Mouse (Mus musculus): ENCODE measurements around the gene Procr.

Gene Procr

DNA sequence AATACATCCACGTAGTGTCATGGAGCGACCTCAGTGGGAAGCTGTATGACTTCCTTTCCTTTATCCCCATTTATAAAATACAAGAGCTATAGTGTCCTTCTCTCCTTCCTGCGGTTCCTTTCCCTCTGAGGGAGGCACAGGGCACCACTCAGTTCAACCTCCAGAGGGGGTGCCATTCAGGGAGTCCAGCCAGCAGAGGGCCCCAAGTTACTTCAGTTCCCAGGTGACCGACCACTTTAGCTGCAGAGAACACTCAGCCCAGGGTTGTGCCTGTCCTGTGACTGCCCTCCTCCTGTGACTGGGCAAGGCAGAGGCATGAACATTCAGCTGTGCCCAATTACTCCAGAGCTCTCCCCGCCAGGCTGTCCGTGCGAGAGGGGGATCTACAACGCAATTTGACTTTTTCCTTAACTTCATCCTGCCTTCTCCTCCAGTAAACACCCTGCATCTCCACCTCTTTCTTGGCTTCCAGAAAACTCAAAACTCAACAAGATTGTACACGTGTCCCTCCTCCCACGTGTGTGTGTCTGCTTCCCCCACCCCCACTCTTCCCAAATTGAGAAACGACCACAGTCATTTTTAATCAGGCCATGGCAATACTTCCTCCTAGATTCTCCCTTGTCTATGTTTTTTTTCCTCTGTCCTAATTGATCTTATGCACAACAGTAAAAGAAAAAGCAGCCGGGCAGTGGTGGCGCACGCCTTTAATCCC lies 6.1 kb downstream of the Procr start:
- DNase-seq = no peak

DNA sequence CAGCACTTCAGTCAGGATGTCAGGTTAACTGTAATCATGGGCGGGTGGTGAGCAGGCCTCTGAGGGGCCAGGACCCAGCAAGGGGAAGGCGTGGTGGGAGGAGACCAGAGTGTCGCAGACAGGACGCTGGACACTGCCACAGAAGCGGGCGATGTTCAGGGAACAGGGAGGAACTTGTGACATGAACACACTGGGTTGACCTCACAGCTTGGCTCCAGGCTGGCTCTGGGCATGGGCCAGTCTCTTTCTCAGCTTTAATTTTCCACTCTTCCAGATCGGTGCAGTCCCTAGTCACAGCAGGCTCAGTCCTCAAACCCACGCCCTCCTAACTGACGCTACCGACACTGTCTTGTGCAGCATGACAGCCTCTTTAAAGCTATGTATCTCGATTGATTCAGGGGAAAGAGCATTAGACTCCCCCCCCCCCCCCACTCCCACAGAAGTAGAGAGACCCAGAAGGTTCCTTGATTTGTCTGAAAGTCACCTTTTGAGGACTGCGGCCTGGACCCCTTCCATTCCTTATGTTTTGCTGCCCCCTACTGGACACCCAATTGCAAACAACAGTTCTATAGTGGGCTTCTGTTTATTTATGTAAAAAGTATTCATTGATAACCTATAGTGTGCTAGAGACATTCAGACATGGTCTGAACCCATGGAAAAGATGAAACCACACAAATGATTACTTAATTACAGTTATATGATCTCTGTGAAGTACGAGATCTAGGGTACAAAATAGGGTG lies 13.9 kb downstream of the Procr start:
- peak; percentile 81 for DNase-seq

GRCm38 (mm10) chr2:155773664-155774063 lies 22.7 kb downstream of the Procr start:
- no peak for DNase-seq

- no peak for DNase-seq
Observed at GRCm38 (mm10) chr2:155774261-155774926, 23.5 kb downstream of the Procr start.

DNA sequence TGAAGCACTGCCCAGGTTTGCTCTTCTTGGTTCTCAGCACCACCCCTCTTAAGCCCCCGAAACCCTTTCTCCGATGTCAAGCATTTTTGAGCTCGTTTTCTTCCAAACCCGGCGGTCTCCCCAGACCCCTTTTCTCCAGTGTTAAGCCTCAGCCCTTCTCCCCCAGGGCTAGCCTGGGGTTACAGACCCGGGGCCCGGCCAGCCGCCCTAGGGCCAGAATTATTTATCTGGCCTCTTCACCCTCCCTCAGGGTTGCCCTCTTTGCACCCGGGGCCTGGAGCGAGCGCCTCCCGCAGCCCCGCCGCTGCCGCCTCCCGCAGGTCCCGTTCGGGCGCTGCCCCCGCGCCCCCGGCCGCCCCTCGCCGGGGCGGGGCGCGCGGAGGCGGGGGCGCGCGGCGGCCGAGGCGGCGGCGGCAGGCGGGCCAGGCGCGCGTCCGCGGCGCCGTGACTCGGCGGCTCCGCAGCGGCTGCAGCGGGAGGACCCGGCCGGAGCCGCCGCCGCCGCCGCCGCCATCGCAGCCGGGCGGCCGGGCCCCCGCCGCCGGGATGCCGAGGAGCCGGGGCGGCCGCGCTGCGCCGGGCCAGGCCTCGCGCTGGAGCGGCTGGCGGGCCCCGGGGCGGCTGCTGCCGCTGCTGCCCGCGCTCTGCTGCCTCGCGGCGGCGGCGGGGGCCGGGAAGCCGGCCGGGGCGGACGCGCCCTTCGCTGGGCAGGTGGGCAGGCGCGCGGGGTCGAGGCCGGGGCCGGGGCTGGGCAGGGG lies 24.2 kb downstream of the Procr start, which contains the start of gene Mmp24:
Gene Mmp24 (plus strand): TSS at position 416 of the 758 bp plus-strand sequence.
- DNase-seq = peak; percentile 40

DNA sequence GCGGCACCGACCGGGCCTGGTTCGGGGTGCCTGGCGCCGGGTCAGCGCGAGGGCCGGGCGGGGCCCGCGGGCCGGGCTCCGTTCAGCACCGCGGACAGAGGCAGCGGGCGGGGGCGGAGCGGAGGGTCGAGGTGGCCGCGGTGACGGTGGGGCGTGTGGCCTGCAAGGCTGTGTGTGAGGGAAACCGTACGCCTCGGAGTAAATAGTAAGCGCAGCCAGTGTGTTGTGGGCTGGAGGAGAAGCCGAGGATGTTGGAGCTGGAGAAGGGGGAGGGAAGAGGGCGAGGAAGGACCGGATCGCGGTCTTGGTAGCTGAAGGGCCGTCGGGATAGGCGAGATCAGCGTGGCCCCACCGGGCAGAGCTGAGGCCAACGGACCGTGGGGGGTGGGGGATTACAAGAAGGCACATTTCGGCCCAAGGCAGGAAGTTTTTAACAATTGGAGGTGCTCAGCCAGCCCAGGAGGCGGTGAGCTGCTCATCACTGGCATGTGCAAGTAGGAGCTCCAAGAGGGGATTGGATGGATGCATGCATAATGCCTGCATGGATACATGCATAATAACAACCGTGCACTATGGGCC lies 24.9 kb downstream of the Procr start:
- DNase-seq = peak; percentile 79

GRCm38 (mm10) chr2:155776824-155777687 lies 26.1 kb downstream of the Procr start:
- no peak for DNase-seq

GRCm38 (mm10) chr2:155777688-155777985 lies 26.7 kb downstream of the Procr start:
- DNase-seq = no peak

GRCm38 (mm10) chr2:155778004-155778403 lies 27.1 kb downstream of the Procr start:
- no peak for DNase-seq

GRCm38 (mm10) chr2:155779066-155779465 lies 28.1 kb downstream of the Procr start:
- peak; percentile 25 for DNase-seq

DNA sequence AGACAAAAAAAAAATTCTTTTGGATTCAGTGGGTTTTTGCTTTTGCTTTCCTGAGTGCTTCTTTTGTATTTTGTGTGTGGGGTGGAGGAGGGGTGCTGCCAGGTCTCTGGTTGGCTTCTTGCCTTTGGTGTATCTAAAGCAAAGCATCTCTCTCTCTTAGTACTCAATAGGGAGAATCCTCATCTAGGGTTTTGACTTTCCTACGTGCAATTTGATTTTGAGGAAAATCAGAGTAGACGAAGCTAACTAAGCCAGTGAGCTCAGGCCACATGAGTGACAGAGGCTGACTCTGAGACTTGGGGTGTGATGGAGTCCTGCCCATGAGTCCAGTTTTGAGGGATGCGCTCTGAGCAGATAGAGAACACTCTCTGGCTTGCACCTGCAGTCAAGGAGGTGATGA lies 28.6 kb downstream of the Procr start:
- DNase-seq = no peak

GRCm38 (mm10) chr2:155784534-155784933 lies 33.6 kb downstream of the Procr start:
- no peak for DNase-seq

- no peak for DNase-seq
Observed at GRCm38 (mm10) chr2:155786905-155787304, 36.0 kb downstream of the Procr start.

- no peak for DNase-seq
Observed at GRCm38 (mm10) chr2:155787949-155788931, 37.3 kb downstream of the Procr start.

- no peak for DNase-seq
Observed at GRCm38 (mm10) chr2:155792899-155793298, 42.0 kb downstream of the Procr start.

DNA sequence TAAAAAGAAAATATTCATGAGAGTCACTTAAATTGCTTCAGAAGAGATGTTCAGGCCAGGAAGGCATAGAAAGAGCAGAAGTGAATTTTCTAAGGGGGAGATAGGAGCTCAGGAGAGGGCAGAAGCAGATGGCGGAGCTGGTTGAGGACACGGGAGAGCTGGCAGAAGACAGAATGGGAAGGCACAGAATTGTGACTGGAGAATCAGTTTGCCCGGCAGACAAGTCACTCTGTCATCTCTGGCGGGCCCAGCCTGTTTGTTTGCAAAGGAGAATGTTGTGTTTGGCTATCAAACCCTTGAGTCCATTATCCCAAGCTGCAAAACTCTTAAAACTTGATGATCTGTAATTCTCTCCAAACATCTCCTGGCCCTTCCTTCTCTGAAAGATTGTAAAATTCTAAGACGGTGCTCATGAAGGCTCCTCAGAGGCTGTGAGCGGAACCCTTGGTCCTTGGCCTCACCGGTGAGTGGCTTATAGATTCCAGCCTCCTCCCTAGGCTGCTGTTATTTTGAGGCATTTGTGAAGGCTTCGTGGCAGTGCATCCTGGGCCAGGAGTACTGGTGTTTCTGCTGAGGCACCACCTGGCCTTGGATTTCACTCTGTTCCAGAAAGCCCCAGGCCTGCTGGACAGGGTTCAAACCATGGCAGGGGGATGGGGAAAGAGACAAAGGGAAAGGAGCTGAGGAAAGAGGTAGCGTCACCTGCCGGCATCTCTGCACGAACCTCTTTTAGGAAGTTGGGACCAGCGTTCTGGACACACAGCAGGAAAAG lies 43.9 kb downstream of the Procr start:
- no peak for DNase-seq

DNA sequence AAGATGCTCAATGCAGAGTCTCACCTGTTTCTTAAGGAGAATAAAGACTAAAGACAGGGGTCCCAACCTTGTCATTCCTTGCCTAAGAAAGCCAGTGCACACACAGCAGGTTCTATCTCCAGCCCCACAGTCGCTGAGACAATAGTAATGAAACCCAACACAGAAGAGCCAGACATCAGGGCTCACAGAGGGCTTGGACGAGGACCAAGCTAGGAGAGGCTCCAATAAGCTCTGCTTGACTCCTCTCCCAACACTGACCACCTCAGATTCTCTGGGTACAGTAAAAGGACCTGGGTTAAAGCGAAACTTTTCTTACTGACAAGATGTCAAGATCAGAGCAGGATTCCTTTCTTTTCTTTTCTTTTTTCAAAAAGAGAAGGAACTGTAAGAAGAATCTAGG lies 47.7 kb downstream of the Procr start:
- DNase-seq = no peak

DNA sequence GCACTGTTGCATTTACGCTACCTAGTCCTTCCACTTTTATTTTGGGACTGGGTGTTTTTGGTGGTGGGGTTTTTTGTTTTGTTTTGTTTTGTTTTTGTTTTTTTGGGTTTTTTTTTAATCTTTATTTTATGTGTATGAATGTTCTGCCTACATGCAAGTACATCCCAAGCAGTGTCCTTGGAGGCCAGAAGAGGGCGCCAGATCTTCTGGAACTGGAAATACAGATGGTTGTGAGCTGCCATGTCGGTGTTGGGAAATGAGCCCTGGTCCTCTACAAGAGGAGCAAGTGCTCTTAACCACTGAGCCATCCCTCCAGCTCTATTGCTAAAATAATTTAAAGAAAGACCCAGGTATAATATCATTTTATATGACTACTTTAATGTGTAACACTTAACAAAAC lies 51.8 kb downstream of the Procr start:
- DNase-seq = peak; percentile 44

GRCm38 (mm10) chr2:155804053-155804452 lies 53.1 kb downstream of the Procr start:
- no peak for DNase-seq

All from retina, postnatal 1 day (tissue).